10 mouse cellular contexts compared by ENCODE assay signal in the genomic region with DNA sequence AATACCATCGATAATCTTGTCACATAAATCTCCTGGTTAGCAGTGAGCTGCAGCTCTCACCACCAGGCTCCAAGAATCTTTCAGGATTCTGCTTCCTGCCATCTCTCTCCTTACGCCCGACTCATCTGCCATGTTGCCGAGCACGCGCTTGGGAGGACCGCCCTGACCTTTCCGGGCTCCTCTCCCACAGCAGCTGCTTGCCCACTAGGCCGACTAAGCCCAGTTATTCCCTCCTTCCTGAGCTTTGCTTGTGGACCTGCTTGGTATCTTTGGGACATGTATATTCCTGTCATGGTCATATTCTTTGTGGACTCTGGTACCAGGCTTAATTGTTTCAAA.
DNase-seq lines count a peak whose midpoint lies in the region; ATAC-seq lines count a peak whose summit lies in the region.
"Had no signal": no experiment of that assay in that cellular context is flagged by ENCODE, and none has a peak within 500 bp of the region (broad histone marks: within the 10 kb centered on the region; RNA-seq: fewer than 3 reads in every experiment).

No protein-coding gene starts in this region.

- H3K4me3 ChIP-seq in heart, embryonic 10.5 days = no peak overlapping the region
- H3K4me3 ChIP-seq in embryonic facial prominence, embryonic 13.5 days = no peak overlapping the region
- H3K4me3 ChIP-seq in limb, embryonic 15.5 days = no peak overlapping the region
- H3K4me3 ChIP-seq in liver, embryonic 12.5 days = no peak overlapping the region
- H3K4me3 ChIP-seq: liver, embryonic 15.5 days had no signal

- H3K4me1 ChIP-seq in heart, embryonic 10.5 days = peaks cover 47% of the 10 kb centered on the region
- H3K4me1 ChIP-seq in embryonic facial prominence, embryonic 13.5 days = peaks cover 48% of the 10 kb centered on the region
- H3K4me1 ChIP-seq in limb, embryonic 15.5 days = peaks cover 64% of the 10 kb centered on the region
- no peaks in the 10 kb centered on the region; the same call in 1 of the 2 replicates for H3K4me1 ChIP-seq in liver, embryonic 12.5 days
- H3K4me1 ChIP-seq: liver, embryonic 15.5 days had no signal

- DNase-seq in heart, embryonic 10.5 days (ENCODE audit: low spot score) = no peak
- DNase-seq in heart, postnatal 36 days = no peak
- peak; percentile 70 for DNase-seq in left cerebral cortex, postnatal 4 days
- no peak for DNase-seq in left cerebral cortex, postnatal 36 days (ENCODE audit: low spot score in 2 of 2)
- no peak for DNase-seq in thymus, postnatal 4 days
- DNase-seq: layer of hippocampus, postnatal 36 days had no signal

- peak overlapping the region; percentile 85 for H3K27ac ChIP-seq in heart, embryonic 10.5 days
- H3K27ac ChIP-seq in embryonic facial prominence, embryonic 13.5 days = 0 out of 2 replicates have a peak overlapping the region, but pooled peaks have one; percentile 77
- peak overlapping the region; percentile 79 for H3K27ac ChIP-seq in limb, embryonic 15.5 days
- H3K27ac ChIP-seq in liver, embryonic 12.5 days = no peak overlapping the region
- H3K27ac ChIP-seq: liver, embryonic 15.5 days had no signal

- H3K36me3 ChIP-seq in heart, embryonic 10.5 days = no peaks in the 10 kb centered on the region
- no peaks in the 10 kb centered on the region for H3K36me3 ChIP-seq in embryonic facial prominence, embryonic 13.5 days
- H3K36me3 ChIP-seq in limb, embryonic 15.5 days = no peaks in the 10 kb centered on the region
- no peaks in the 10 kb centered on the region for H3K36me3 ChIP-seq in liver, embryonic 12.5 days
- H3K36me3 ChIP-seq: liver, embryonic 15.5 days had no signal

- peak overlapping the region; percentile 4; the same call in 1 of the 2 replicates for H3K9ac ChIP-seq in embryonic facial prominence, embryonic 13.5 days
- no peak overlapping the region for H3K9ac ChIP-seq in limb, embryonic 15.5 days
- H3K9ac ChIP-seq in liver, embryonic 12.5 days = no peak overlapping the region
- H3K9ac ChIP-seq: liver, embryonic 15.5 days had no signal

- H3K9me3 ChIP-seq in heart, embryonic 10.5 days = no peaks in the 10 kb centered on the region
- H3K9me3 ChIP-seq in embryonic facial prominence, embryonic 13.5 days = no peaks in the 10 kb centered on the region
- H3K9me3 ChIP-seq in limb, embryonic 15.5 days = no peaks in the 10 kb centered on the region
- no peaks in the 10 kb centered on the region for H3K9me3 ChIP-seq in liver, embryonic 12.5 days (replicated peaks)
- H3K9me3 ChIP-seq: liver, embryonic 15.5 days had no signal

- H3K27me3 ChIP-seq in heart, embryonic 10.5 days (ENCODE audit: insufficient read depth, poor library complexity, severe bottlenecking) = no peaks in the 10 kb centered on the region
- no peaks in the 10 kb centered on the region for H3K27me3 ChIP-seq in embryonic facial prominence, embryonic 13.5 days
- no peaks in the 10 kb centered on the region for H3K27me3 ChIP-seq in limb, embryonic 15.5 days
- no peaks in the 10 kb centered on the region for H3K27me3 ChIP-seq in liver, embryonic 12.5 days (replicated peaks)
- H3K27me3 ChIP-seq: liver, embryonic 15.5 days had no signal

- ATAC-seq in embryonic facial prominence, embryonic 13.5 days (ENCODE audit: insufficient number of reproducible peaks, insufficient read depth, low FRiP score, low TSS enrichment, low read depth) = no peak
- ATAC-seq in limb, embryonic 15.5 days (ENCODE audit: insufficient number of reproducible peaks, low FRiP score, low TSS enrichment, low read depth) = no peak
- no peak for ATAC-seq in liver, embryonic 12.5 days

- WGBS in heart, embryonic 10.5 days = 54% methylated on average over 9 of the region's 9 CpGs
- 57% methylated on average over 9 of the region's 9 CpGs for WGBS in embryonic facial prominence, embryonic 13.5 days
- 47% methylated on average over 9 of the region's 9 CpGs for WGBS in limb, embryonic 15.5 days
- WGBS in liver, embryonic 12.5 days (ENCODE audit: insufficient replicate concordance) = 51% methylated on average over 9 of the region's 9 CpGs

- intact Hi-C loops in heart, postnatal 36 days (cut with DNase I) = loop anchor here (5.0 kb wide), 1 partner anchor 55 kb away; no protein-coding TSS in a partner anchor
- intact Hi-C loops in left cerebral cortex, postnatal 4 days (cut with DNase I) = no loop called here
- intact Hi-C loops in left cerebral cortex, postnatal 36 days (cut with DNase I) = no loop called here

- peak overlapping the region; percentile 47; the same call in 1 of the 2 replicates for H3K4me2 ChIP-seq in embryonic facial prominence, embryonic 13.5 days
- peak overlapping the region; percentile 31; the same call in 1 of the 2 replicates for H3K4me2 ChIP-seq in limb, embryonic 15.5 days
- no peak overlapping the region for H3K4me2 ChIP-seq in liver, embryonic 12.5 days
